10 mouse cellular contexts compared by ENCODE assay signal in genomic region chr1:85720220-85720893, GRCm38 (mm10). TPM values are rescaled to one million over a fixed set of nuclear protein-coding genes. Genes with fewer than 3 reads are reported as not detected.
DNase-seq lines count a peak whose midpoint lies in the region; ATAC-seq and TF ChIP-seq lines count a peak whose summit lies in the region.
"Had no signal": no experiment of that assay in that cellular context is flagged by ENCODE, and none has a peak within 500 bp of the region (broad histone marks: within the 10 kb centered on the region; RNA-seq: fewer than 3 reads in every experiment).

No protein-coding gene starts in this region.

- peaks cover 30% of the 10 kb centered on the region for H3K36me3 ChIP-seq in spleen, adult 2 months (ENCODE audit: control insufficient read depth, insufficient read depth, low read length)
- no peaks in the 10 kb centered on the region for H3K36me3 ChIP-seq in forebrain, embryonic 16.5 days (ENCODE audit: control insufficient read depth, insufficient read depth)
- no peaks in the 10 kb centered on the region for H3K36me3 ChIP-seq in midbrain, embryonic 13.5 days
- H3K36me3 ChIP-seq: heart, embryonic 13.5 days had no signal

- peak overlapping the region; percentile 30 for H3K27ac ChIP-seq in spleen, adult 2 months (ENCODE audit: insufficient read depth, low read length)
- H3K27ac ChIP-seq in forebrain, embryonic 16.5 days (ENCODE audit: low read length), result no peak overlapping the region
- H3K27ac ChIP-seq in midbrain, embryonic 13.5 days, result no peak overlapping the region

- TF ChIP-seq POLR2A in spleen, adult 2 months (IDR thresholded peaks at IDR 0.05; ENCODE audit: low read depth, low read length), result no peak

- H3K9ac ChIP-seq in forebrain, embryonic 16.5 days (replicated peaks; ENCODE audit: low read depth, low read length), result no peak overlapping the region
- H3K9ac ChIP-seq in midbrain, embryonic 13.5 days (replicated peaks), result no peak overlapping the region
- H3K9ac ChIP-seq: heart, embryonic 13.5 days had no signal

- no peak overlapping the region for H3K4me3 ChIP-seq in spleen, adult 2 months (ENCODE audit: extremely low read depth, insufficient read depth, insufficient read length)
- H3K4me3 ChIP-seq in forebrain, embryonic 16.5 days (replicated peaks; ENCODE audit: low read length), result no peak overlapping the region
- H3K4me3 ChIP-seq in midbrain, embryonic 13.5 days (replicated peaks), result no peak overlapping the region
- H3K4me3 ChIP-seq: heart, embryonic 13.5 days had no signal

- no peaks in the 10 kb centered on the region for H3K4me1 ChIP-seq in spleen, adult 2 months (ENCODE audit: control insufficient read depth, insufficient read depth, insufficient read length)
- peaks cover 3% of the 10 kb centered on the region; the same call in 1 of the 2 replicates for H3K4me1 ChIP-seq in forebrain, embryonic 16.5 days (replicated peaks; ENCODE audit: control insufficient read depth, insufficient read depth, low read length)
- peaks cover 9% of the 10 kb centered on the region for H3K4me1 ChIP-seq in midbrain, embryonic 13.5 days (replicated peaks)

- TF ChIP-seq CTCF in spleen, adult 2 months (IDR thresholded peaks at IDR 0.05; ENCODE audit: extremely low read depth, insufficient read depth, insufficient read length, insufficient replicate concordance), result no peak

- 75% methylated on average over 10 of the region's 10 CpGs for WGBS in spleen, adult 2 months
- WGBS in forebrain, embryonic 16.5 days, result 75% methylated on average over 10 of the region's 10 CpGs
- WGBS in midbrain, embryonic 13.5 days, result 62% methylated on average over 10 of the region's 10 CpGs

- H3K4me2 ChIP-seq in forebrain, embryonic 16.5 days (ENCODE audit: low read length), result no peak overlapping the region
- H3K4me2 ChIP-seq in midbrain, embryonic 13.5 days (replicated peaks), result no peak overlapping the region
- H3K4me2 ChIP-seq: heart, embryonic 13.5 days; liver, embryonic 11.5 days had no signal

- DNase-seq in spleen, adult 2 months (ENCODE audit: low read depth in 1 of 2, low spot score in 2 of 2), result no peak
- DNase-seq in spleen, postnatal 14 days (ENCODE audit: low spot score in 2 of 2), result no peak
- DNase-seq in thymus, postnatal 36 days, result peak; percentile 42 to 63
- DNase-seq in right cerebral cortex, postnatal 36 days (ENCODE audit: low spot score in 2 of 2), result no peak
- DNase-seq in heart, postnatal 4 days, result no peak
- no peak for DNase-seq in left cerebral cortex, adult 18-20 months (ENCODE audit: low spot score in 2 of 2)

- H3K9me3 ChIP-seq in forebrain, embryonic 16.5 days (ENCODE audit: control insufficient read depth, low read length), result no peaks in the 10 kb centered on the region
- no peaks in the 10 kb centered on the region for H3K9me3 ChIP-seq in midbrain, embryonic 13.5 days
- H3K9me3 ChIP-seq: heart, embryonic 13.5 days had no signal

- H3K27me3 ChIP-seq in spleen, adult 2 months (ENCODE audit: control insufficient read depth, insufficient read depth, low read length), result no peaks in the 10 kb centered on the region
- H3K27me3 ChIP-seq in forebrain, embryonic 16.5 days (replicated peaks; ENCODE audit: control insufficient read depth, insufficient read depth, low read length), result no peaks in the 10 kb centered on the region
- no peaks in the 10 kb centered on the region for H3K27me3 ChIP-seq in midbrain, embryonic 13.5 days
- H3K27me3 ChIP-seq: heart, embryonic 13.5 days had no signal

- peak; percentile 55 for ATAC-seq in forebrain, embryonic 16.5 days
- peak; percentile 80 for ATAC-seq in midbrain, embryonic 13.5 days

RNA-seq across cellular contexts. Expression of gene A630001G21Rik, which starts 58.1 kb away (rescaled TPM):
- polyA plus RNA-seq in spleen, adult 2 months (2012; rRNA removed), result 21.3 and 28.4 TPM in 2 replicates
- 0.32 and 0.81 TPM in 2 replicates for polyA plus RNA-seq in forebrain, embryonic 16.5 days (2015; fragmentation: Nextera tagmentation; extraction: Ambion mirVana)
- 0.59 and 0.90 TPM in 2 replicates for polyA plus RNA-seq in midbrain, embryonic 13.5 days (2015; fragmentation: Nextera tagmentation; extraction: Ambion mirVana)
- under 1 TPM; 0.54 to 0.88 TPM for total RNA-seq in heart, postnatal 4 days (2021)
- under 1 TPM; 0.19 to 0.63 TPM for total RNA-seq in left cerebral cortex, adult 18-20 months (2021)

Comparison
In these comparisons a context has a peak if more than half of its experiments do, and no peak if none do; other contexts are left out.
1. DNase-seq: peak in thymus, postnatal 36 days (2 of 2); none in spleen, adult 2 months (0 of 2), spleen, postnatal 14 days (0 of 2), right cerebral cortex, postnatal 36 days (0 of 2), heart, postnatal 4 days (single experiment) and left cerebral cortex, adult 18-20 months (0 of 2).
2. RNA of gene A630001G21Rik, which starts 58.1 kb away (polyA plus RNA-seq): 21.3 to 28.4 TPM in spleen, adult 2 months; 0.59 to 0.90 TPM in midbrain, embryonic 13.5 days and 0.32 to 0.81 TPM in forebrain, embryonic 16.5 days; every median in the first group is over 10 times any median in the second.